Mouse (Mus musculus) lung, embryonic 14.5 days (tissue): ENCODE results near the gene Rbck1. TPM values are rescaled to one million over a fixed set of nuclear protein-coding genes. Genes with fewer than 3 reads are reported as not detected.
A peak's percentile ranks its signal among the peaks of the same experiment; 100 is the strongest.

Experiments used
- ATAC-seq: fragments of 200-750 bp; cut with Nextera tagmentation; 2 replicates; pipeline ENCODE4 v1.8.0; 2017; ENCODE audit warnings: mild to moderate bottlenecking, moderate TSS enrichment, moderate library complexity; ENCODE audit not compliant: insufficient read depth
- DNase-seq: peaks from one replicate; pipeline ENCODE4 v3.0.0-alpha.2; 2015
- H3K27ac ChIP-seq: fragments of 300-500 bp; sonication (generic); 2 replicates; pipeline ENCODE4 v1.5.1; 2014; ENCODE audit warnings: low read depth, mild to moderate bottlenecking, moderate library complexity
- H3K27me3 ChIP-seq: fragments of 300-500 bp; sonication (generic); 2 replicates; pipeline ENCODE4 v1.6.1; 2014; ENCODE audit warnings: low read length, control low read depth; ENCODE audit not compliant: insufficient read depth
- H3K36me3 ChIP-seq: fragments of 300-500 bp; sonication (generic); 2 replicates; pipeline ENCODE4 v1.6.1; 2014; ENCODE audit warnings: control low read depth; ENCODE audit not compliant: insufficient read depth
- H3K4me1 ChIP-seq: fragments of 300-500 bp; sonication (generic); 2 replicates; pipeline ENCODE4 v1.6.1; 2014; ENCODE audit warnings: antibody characterized with exemption, control low read depth; ENCODE audit not compliant: insufficient read depth
- H3K4me2 ChIP-seq: fragments of 300-500 bp; sonication (generic); 2 replicates; pipeline ENCODE4 v1.6.1; 2014; ENCODE audit warnings: mild to moderate bottlenecking
- H3K4me3 ChIP-seq: fragments of 300-500 bp; sonication (generic); 2 replicates; pipeline ENCODE4 v1.5.1; 2014; ENCODE audit warnings: low read depth, low read length
- H3K9ac ChIP-seq: fragments of 300-500 bp; sonication (generic); 2 replicates; pipeline ENCODE4 v1.6.1; 2014
- H3K9me3 ChIP-seq: fragments of 300-500 bp; sonication (generic); 2 replicates; pipeline ENCODE4 v1.6.1; 2016; ENCODE audit warnings: low read depth, low read length, control low read depth
- CTCF ChIP-seq: IDR thresholded peaks from 2 replicates; pipeline ENCODE4 v1.5.1; 2016; ENCODE audit warnings: antibody characterized with exemption, low read depth
- WGBS: fragments of 180-500 bp; shearing (Covaris S2); extraction: QIAGEN DNeasy Blood & Tissue Kit; methylation state at CpG from one replicate; pipeline ENCODE4 v1.1.7; 2014; 5-methylcytosine and 5-hydroxymethylcytosine counted together
- polyA plus RNA-seq: library from polyadenylated mRNA; unstranded; fragments of >200 nt; fragmentation: Nextera tagmentation; extraction: Ambion mirVana; gene quantifications from 2 replicates; pipeline ENCODE4 v1.2.1, GENCODE M21; 2014

The Rbck1 gene
- polyA plus RNA-seq, 1 experiment from 2014 or later, result 92.8 TPM

DNA sequence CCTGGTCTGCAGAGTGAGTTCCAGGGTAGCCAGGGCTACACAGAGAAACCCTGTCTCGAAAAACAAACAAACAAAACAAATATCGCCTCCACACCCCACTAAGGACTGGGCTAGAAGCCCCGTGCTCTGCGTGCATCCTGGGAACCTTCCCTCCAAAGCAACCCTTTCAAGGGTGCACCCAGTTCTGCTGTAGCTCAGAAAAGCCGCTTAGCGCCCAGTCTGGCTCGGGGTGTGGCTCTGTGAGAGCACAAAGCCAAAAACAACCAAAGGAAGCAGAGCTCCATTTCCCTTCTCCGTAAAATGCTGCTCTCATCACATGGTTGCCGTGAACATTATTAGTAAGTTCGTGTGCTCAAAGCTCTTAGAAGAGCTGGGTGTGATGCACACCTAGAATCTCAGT, 11.9 kb upstream of the Rbck1 start:
- H3K27me3 ChIP-seq, result no peaks in the 10 kb centered on the region
- WGBS, result 12% methylated on average over 10 of the region's 10 CpGs
- no peaks in the 10 kb centered on the region for H3K4me1 ChIP-seq
- peak overlapping the region; percentile 53 for H3K4me3 ChIP-seq
- ATAC-seq, result peak; percentile 18
- H3K27ac ChIP-seq, result no peak overlapping the region
- H3K9ac ChIP-seq, result peak overlapping the region; percentile 58
- H3K4me2 ChIP-seq, result peak overlapping the region; percentile 92
- no peak for TF ChIP-seq CTCF
- H3K36me3 ChIP-seq, result no peaks in the 10 kb centered on the region
- H3K9me3 ChIP-seq, result no peaks in the 10 kb centered on the region
- peak; percentile 22 for DNase-seq

DNA sequence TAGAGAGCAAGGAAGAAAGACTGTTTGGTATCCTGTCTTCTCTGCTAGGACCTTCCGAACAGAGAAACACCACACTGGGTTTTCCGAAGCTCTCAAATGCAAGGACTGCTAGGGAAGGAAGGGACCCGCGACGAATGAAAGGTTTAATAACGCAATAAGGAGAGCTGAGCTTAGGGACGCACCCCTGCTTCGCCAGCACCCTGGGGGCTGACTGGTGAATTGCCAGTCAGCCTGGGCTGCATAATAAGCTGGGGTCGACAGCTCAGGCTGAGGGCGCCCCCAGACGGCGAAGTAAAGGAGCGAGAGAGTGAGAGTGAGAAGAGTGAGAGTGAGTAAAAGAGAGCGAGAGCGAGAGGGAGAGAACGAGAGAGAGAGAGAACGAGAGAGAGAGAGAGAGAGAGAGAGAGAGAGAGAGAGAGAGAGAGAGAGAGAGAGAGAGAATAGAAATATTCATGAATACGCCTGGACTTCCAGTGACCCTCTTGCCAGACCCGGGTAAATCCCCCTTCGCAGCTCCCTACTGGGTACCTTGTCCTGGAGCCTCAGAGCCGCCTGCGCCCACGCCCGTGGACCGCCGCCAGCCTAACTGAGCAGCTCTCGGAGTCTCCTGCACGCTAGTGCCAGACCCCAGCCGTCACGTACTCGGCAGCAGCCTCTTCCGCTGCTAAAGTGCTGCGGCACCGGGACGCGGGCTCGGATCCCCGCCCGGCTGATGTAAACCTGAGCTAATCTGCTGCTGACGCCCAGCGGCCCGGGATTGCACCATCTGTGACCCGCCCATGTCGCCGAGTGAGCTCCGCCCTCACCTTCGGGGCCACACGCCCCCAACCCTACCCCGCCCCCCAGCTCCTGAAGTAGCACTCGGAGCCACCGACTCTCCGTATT, 11.1 kb upstream of the Rbck1 start, which contains the start of gene Trib3:
TSS of gene Trib3 (minus strand) at position 704 of the 885 bp plus-strand sequence.
- Histone ChIP-seq H3K9me3 (no peaks in the 10 kb centered on the region), H3K27me3 (no peaks in the 10 kb centered on the region), H3K4me3 (peak within 1 kb of the TSS; percentile 53), H3K4me2 (peak within 1 kb of the TSS; percentile 92), H3K27ac (no peak within 1 kb of the TSS), H3K4me1 (no peaks in the 10 kb centered on the region), H3K9ac (peak within 1 kb of the TSS; percentile 58), H3K36me3 (no peaks in the 10 kb centered on the region)
- under 1% methylated on average over 52 of the region's 52 CpGs for WGBS
- peak; percentile 86 for DNase-seq
- TF ChIP-seq CTCF, result peak; percentile 81
- ATAC-seq, result peak; percentile 85

DNA sequence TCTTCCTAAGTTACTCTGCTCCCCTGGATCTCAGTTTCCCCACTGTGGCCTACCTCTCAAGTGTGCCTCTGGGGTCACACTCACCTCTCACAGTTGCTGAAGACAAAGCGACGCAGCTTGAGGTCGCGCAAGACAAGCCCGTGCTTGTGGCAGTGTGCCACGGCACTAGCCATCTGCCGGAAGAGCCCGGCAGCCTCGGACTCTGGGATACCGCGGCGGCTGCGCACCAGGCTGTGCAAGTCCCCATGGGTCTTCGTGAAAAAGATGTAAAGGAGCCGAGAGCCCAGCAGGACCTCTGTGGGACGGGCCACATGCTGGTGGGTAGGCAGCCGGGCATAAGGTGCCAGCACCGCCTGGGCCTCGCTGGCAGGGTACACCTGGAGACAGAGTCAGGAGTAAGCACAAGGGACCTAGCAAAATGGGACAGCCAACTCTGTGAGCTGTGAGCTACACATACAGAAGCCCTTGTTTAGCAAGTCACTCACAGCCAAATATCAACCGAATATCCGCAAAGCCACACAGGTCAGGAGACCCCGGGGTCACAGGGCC, 7.3 kb upstream of the Rbck1 start:
- Histone ChIP-seq H3K4me1 (no peaks in the 10 kb centered on the region), H3K36me3 (no peaks in the 10 kb centered on the region), H3K4me3 (no peak overlapping the region), H3K4me2 (no peak overlapping the region), H3K9me3 (no peaks in the 10 kb centered on the region), H3K27me3 (no peaks in the 10 kb centered on the region), H3K9ac (no peak overlapping the region), H3K27ac (no peak overlapping the region)
- no peak for ATAC-seq
- no peak for TF ChIP-seq CTCF
- WGBS, result 84% methylated on average over 22 of the region's 22 CpGs
- DNase-seq, result no peak

DNA sequence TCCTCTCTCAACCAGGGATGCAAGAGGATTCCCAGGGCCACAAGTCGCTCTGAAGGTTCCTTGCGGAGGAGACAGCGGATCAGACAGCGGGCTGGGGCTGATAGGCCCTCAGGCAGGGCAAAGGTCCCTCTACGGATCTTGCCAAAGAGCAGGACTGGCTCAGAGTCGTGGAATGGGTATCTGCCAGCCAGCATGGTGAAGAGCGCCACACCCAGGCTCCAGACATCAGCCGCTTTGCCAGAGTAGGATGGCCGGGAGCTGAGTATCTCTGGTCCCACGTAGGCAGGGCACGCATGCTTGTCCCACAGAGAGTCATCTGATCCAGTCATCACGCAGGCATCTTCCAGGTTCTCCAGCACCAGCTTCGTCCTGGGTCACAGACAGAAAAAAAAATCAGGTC, 5.9 kb upstream of the Rbck1 start:
- no peak for TF ChIP-seq CTCF
- WGBS, result 74% methylated on average over 13 of the region's 13 CpGs
- DNase-seq (no peak), ATAC-seq (no peak)
- Histone ChIP-seq H3K36me3 (no peaks in the 10 kb centered on the region), H3K27ac (no peak overlapping the region), H3K4me2 (no peak overlapping the region), H3K9me3 (no peaks in the 10 kb centered on the region), H3K27me3 (no peaks in the 10 kb centered on the region), H3K9ac (no peak overlapping the region), H3K4me1 (no peaks in the 10 kb centered on the region), H3K4me3 (no peak overlapping the region)

DNA sequence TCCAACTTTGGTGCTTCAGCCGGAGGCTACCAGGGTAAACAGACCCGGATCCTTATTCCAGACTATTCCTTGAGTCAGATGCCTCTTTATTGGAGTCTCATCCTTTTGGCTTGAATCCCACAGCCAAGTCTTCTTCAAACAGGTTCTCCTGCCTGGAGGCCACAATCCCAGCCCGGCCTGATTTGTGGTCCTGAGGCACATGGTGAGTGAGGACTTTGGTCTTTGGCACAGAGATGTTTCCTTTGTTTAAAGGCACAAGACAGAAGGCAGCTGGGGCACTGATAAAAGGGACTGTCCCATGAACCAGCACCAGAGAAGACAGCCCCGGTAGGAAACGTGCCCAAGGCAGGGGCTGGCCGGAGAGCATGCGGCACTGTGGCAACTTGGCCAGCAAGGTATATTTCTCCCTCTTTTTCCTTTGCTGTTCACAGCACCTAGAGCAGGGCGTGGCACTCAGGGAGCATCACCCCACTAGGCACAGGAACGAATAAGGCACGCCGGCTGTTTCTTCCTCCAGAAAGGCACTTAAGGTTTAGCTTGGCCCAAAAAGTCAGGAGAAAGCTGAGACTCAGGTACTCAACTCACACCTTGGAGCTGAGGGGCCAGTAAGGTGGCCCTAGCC, 5.2 kb upstream of the Rbck1 start:
- Histone ChIP-seq H3K4me3 (no peak overlapping the region), H3K36me3 (no peaks in the 10 kb centered on the region), H3K27ac (peak overlapping the region; percentile 8; the same call in 1 of the 2 replicates), H3K27me3 (no peaks in the 10 kb centered on the region), H3K4me2 (no peak overlapping the region), H3K9ac (no peak overlapping the region; the same call in 1 of the 2 replicates), H3K9me3 (no peaks in the 10 kb centered on the region), H3K4me1 (0 out of 2 replicates have a peak, but pooled peaks cover 3% of the 10 kb centered on the region)
- WGBS, result 82% methylated on average over 11 of the region's 11 CpGs
- DNase-seq, result no peak
- ATAC-seq, result no peak
- no peak for TF ChIP-seq CTCF

DNA sequence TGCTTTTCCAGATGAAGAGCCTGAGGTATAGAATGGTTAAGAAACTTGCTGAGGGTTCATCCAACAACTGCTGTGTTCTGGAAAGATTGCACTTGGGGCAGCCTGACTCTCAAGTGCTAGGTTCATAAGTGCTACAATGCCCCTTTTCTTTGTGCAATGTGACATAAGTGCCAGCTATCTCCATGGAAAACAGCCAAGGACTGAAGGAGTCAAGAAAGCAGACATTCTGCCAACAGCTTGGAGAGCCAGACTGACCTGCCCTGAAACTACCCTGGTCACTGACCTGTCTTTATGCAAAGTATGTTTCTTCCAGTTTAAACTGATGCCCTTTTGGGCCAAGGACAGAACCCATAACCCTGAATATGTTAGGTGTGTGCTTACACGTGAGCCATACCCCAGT, 4.4 kb upstream of the Rbck1 start:
- Histone ChIP-seq H3K4me3 (no peak overlapping the region), H3K27me3 (no peaks in the 10 kb centered on the region), H3K9ac (no peak overlapping the region), H3K9me3 (no peaks in the 10 kb centered on the region), H3K4me1 (0 out of 2 replicates have a peak, but pooled peaks cover 3% of the 10 kb centered on the region), H3K27ac (peak overlapping the region; percentile 8; the same call in 1 of the 2 replicates), H3K36me3 (no peaks in the 10 kb centered on the region), H3K4me2 (no peak overlapping the region)
- DNase-seq (peak; percentile 52), ATAC-seq (no peak)
- no peak for TF ChIP-seq CTCF
- WGBS, result 63% methylated on average over 1 of the region's 1 CpGs
